Mouse (Mus musculus) v-Abl transformed pro-B cells (cell line): ENCODE measurements around the gene Lipo4.
"Not testable (repeated sequence)": the region's sequence is repeated elsewhere in the genome, so short reads cannot be mapped to it uniquely, and the experiment has no call there.

Experiments used
- in situ Hi-C, 2 experiments: fragments of 400-800 bp; cut with MboI; formaldehyde crosslinking; loops; one replicate each; pipeline ENCODE4 v1.15.1; 2025; ENCODE audit not compliant: unreplicated experiment in 2 of 2

Gene Lipo4

GRCm38 (mm10) chr19:33517680-33518079 is at the start of gene Lipo4:
Gene Lipo4, minus strand, starts transcription at chr19:33517780.
- in situ Hi-C loops = no loop called here

- in situ Hi-C loops = not testable (repeated sequence)
Measured at GRCm38 (mm10) chr19:33456426-33456825, 61.2 kb downstream of the Lipo4 start.

- in situ Hi-C loops = no loop called here
Measured at GRCm38 (mm10) chr19:33453725-33454124, 63.9 kb downstream of the Lipo4 start.
